Mouse (Mus musculus) c-Kit-negative CD71-positive TER-119-positive erythroid progenitor cells, embryonic 14.5 days (primary cell): ENCODE results near the gene Gulp1.

ENCODE experiments used
- DNase-seq: peaks from one replicate; pipeline ENCODE4 v3.0.0-alpha.2; 2013; ENCODE audit warnings: low read depth, low spot score

The Gulp1 gene

GRCm38 (mm10) chr1:44720785-44721410 is 169.6 kb downstream of the Gulp1 start:
- DNase-seq = no peak

GRCm38 (mm10) chr1:44741256-44741655 is 189.9 kb downstream of the Gulp1 start:
- no peak for DNase-seq

GRCm38 (mm10) chr1:44745711-44746110 is 194.4 kb downstream of the Gulp1 start:
- DNase-seq = no peak

- no peak for DNase-seq
Measured at GRCm38 (mm10) chr1:44750731-44751730, 199.7 kb downstream of the Gulp1 start.

GRCm38 (mm10) chr1:44778251-44778650 is 226.9 kb downstream of the Gulp1 start:
- no peak for DNase-seq

- no peak for DNase-seq
Measured at GRCm38 (mm10) chr1:44803594-44804372, 252.5 kb downstream of the Gulp1 start.

GRCm38 (mm10) chr1:44806368-44806767 is 255.1 kb downstream of the Gulp1 start:
- DNase-seq = no peak

- DNase-seq = no peak
Measured at GRCm38 (mm10) chr1:44810336-44810735, 259.0 kb downstream of the Gulp1 start.

GRCm38 (mm10) chr1:44833934-44834333 is 282.6 kb downstream of the Gulp1 start:
- DNase-seq = no peak
